Mouse (Mus musculus) myocyte (in vitro differentiated cells): ENCODE data around the gene Plcg2. TPM values are rescaled to one million over a fixed set of nuclear protein-coding genes. Genes with fewer than 3 reads are reported as not detected.

Source experiments
- H3K27me3 ChIP-seq: one replicate; pipeline ENCODE4 v1.6.1; 2011; ENCODE audit not compliant: control insufficient read depth, insufficient read depth, insufficient read length
- H3K36me3 ChIP-seq: one replicate; pipeline ENCODE4 v1.6.1; 2011; ENCODE audit not compliant: control insufficient read depth, insufficient read depth
- H3K4me2 ChIP-seq: one replicate; pipeline ENCODE4 v1.6.1; 2011; ENCODE audit warnings: low read depth, control low read depth
- H3K4me3 ChIP-seq: one replicate; pipeline ENCODE4 v1.5.1; 2011; ENCODE audit warnings: mild to moderate bottlenecking, control low read depth, moderate library complexity
- H3K79me2 ChIP-seq: one replicate; pipeline ENCODE4 v1.6.1; 2011; ENCODE audit not compliant: control insufficient read depth, insufficient read depth
- H3ac ChIP-seq: one replicate; pipeline ENCODE4 v1.6.1; 2011; ENCODE audit not compliant: control insufficient read depth, insufficient read length
- CEBPB ChIP-seq: IDR thresholded peaks from 2 replicates; pipeline ENCODE4 v1.6.1; 2011; ENCODE audit warnings: mild to moderate bottlenecking, moderate library complexity; ENCODE audit not compliant: poor library complexity, insufficient read depth, severe bottlenecking
- E2F4 ChIP-seq: IDR thresholded peaks from one replicate; pipeline ENCODE4 v1.6.1; 2011; ENCODE audit warnings: mild to moderate bottlenecking, control low read depth, moderate library complexity; ENCODE audit not compliant: insufficient read depth
- MAX ChIP-seq: IDR thresholded peaks from one replicate; pipeline ENCODE4 v1.6.1; 2011; ENCODE audit warnings: low read depth, mild to moderate bottlenecking, control low read depth
- MYOD1 ChIP-seq, 3 experiments: IDR thresholded peaks; one replicate each; pipeline ENCODE4 v1.6.1; 2011; ENCODE audit warnings: control low read depth in 2 of 3, low read depth in 2 of 3, mild to moderate bottlenecking in 2 of 3, moderate library complexity in 1 of 3; ENCODE audit not compliant: insufficient read length in 2 of 3, control insufficient read depth in 1 of 3
- MYOG ChIP-seq, 3 experiments: IDR thresholded peaks; one replicate each; pipeline ENCODE4 v1.6.1; 2011; ENCODE audit warnings: control low read depth in 2 of 3, low read depth in 2 of 3, mild to moderate bottlenecking in 2 of 3; ENCODE audit not compliant: insufficient read length in 2 of 3, control insufficient read depth in 1 of 3, insufficient read depth in 1 of 3
- POLR2A ChIP-seq: IDR thresholded peaks from one replicate; pipeline ENCODE4 v1.6.1; 2011; ENCODE audit warnings: low read depth, mild to moderate bottlenecking, control low read depth, moderate library complexity; ENCODE audit not compliant: insufficient read length
- POLR2AphosphoS2 ChIP-seq: IDR thresholded peaks from one replicate; pipeline ENCODE4 v1.6.1; 2011; ENCODE audit warnings: low read depth, control low read depth; ENCODE audit not compliant: insufficient read length
- REST ChIP-seq: IDR thresholded peaks from one replicate; pipeline ENCODE4 v1.6.1; 2011; ENCODE audit warnings: mild to moderate bottlenecking, control low read depth, moderate library complexity; ENCODE audit not compliant: insufficient read depth, insufficient read length
- SRF ChIP-seq: IDR thresholded peaks from one replicate; pipeline ENCODE4 v1.6.1; 2011; ENCODE audit warnings: low read depth; ENCODE audit not compliant: control insufficient read depth, insufficient read length
- TCF12 ChIP-seq: IDR thresholded peaks from one replicate; pipeline ENCODE4 v1.6.1; 2011; ENCODE audit warnings: mild to moderate bottlenecking, control low read depth; ENCODE audit not compliant: poor library complexity, insufficient read depth, severe bottlenecking
- TCF3 ChIP-seq: IDR thresholded peaks from one replicate; pipeline ENCODE4 v1.6.1; 2011; ENCODE audit warnings: low read depth, control low read depth; ENCODE audit not compliant: insufficient read length
- USF1 ChIP-seq: IDR thresholded peaks from one replicate; pipeline ENCODE4 v1.6.1; 2011; ENCODE audit warnings: low read depth, mild to moderate bottlenecking, control low read depth, moderate library complexity
- polyA plus RNA-seq: library from polyadenylated mRNA; unstranded; fragments of >200 nt; fragmentation: generic; extraction: Trizol; gene quantifications from one replicate; pipeline ENCODE4 v1.2.1, GENCODE M21; 2012; ENCODE audit warnings: missing spikeins

Gene Plcg2
- polyA plus RNA-seq, 1 experiment: 0.29 TPM

DNA sequence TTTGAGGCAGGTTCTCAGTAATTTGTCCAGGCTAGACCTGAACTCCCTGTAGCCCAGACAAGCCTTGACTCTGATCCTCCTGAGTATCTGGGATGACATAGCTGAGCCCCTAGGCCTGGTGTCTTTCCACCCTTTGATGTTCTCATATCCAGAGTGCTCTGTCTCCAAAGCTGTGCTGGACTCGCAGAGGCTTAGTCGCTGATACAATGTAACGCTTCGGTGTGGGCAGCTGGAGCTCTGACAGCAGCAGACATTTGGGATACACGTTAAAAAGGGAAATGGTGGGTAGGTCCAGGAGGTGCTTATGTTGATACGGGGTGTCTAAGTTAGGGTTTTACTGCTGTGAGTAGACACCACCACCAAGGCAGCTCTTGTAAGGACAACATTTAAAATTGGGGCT, 80.8 kb downstream of the Plcg2 start:
- no peak overlapping the region for H3K4me2 ChIP-seq
- TF ChIP-seq SRF (no peak), POLR2AphosphoS2 (no peak), TCF3 (no peak), CEBPB (no peak), MYOD1 (IDR thresholded peaks at IDR 0.05; ENCODE audit: control insufficient read depth in 1 of 3, insufficient read length in 2 of 3, low read depth in 2 of 3) (no peak), MAX (no peak), USF1 (no peak), REST (no peak), POLR2A (no peak), MYOG (IDR thresholded peaks at IDR 0.05; ENCODE audit: control insufficient read depth in 1 of 3, insufficient read depth in 1 of 3, insufficient read length in 2 of 3, low read depth in 2 of 3) (no peak), E2F4 (no peak), TCF12 (no peak)

GRCm38 (mm10) chr8:117593862-117594261, 95.8 kb downstream of the Plcg2 start:
- Histone ChIP-seq H3K4me3 (no peak overlapping the region), H3ac (no peak overlapping the region), H3K36me3 (no peaks in the 10 kb centered on the region), H3K4me2 (no peak overlapping the region), H3K79me2 (no peaks in the 10 kb centered on the region), H3K27me3 (no peaks in the 10 kb centered on the region)
- TF ChIP-seq E2F4 (no peak), CEBPB (no peak), SRF (no peak), TCF3 (no peak), MYOG (IDR thresholded peaks at IDR 0.05; ENCODE audit: control insufficient read depth in 1 of 3, insufficient read depth in 1 of 3, insufficient read length in 2 of 3, low read depth in 2 of 3) (no peak), MAX (no peak)

More for the DNA sequence above, 80.8 kb downstream of the Plcg2 start:
- Histone ChIP-seq H3ac (no peak overlapping the region), H3K79me2 (no peaks in the 10 kb centered on the region), H3K27me3 (no peaks in the 10 kb centered on the region), H3K4me3 (no peak overlapping the region), H3K36me3 (no peaks in the 10 kb centered on the region)

DNA sequence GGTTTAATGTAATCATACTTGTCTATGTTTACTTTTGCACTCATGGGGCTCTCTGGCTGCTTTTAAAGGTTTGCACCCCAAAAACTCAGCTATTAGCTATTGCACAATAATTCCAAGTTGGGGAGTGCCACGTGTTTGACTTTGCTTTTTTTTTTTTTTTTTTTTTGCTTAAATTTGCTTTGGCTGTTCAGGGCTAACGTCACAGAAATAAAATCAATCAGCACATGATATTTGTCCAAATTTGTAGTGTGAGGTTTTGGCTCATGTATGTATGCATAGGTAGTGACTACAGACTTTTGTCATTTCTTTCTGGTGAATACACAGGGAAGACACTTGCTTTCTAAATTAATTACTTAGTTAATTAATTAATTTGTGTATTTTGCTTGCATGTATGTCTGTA, 96.9 kb downstream of the Plcg2 start:
- TF ChIP-seq CEBPB: no peak
- TF ChIP-seq POLR2A: no peak
- no peak for TF ChIP-seq MYOD1 (IDR thresholded peaks at IDR 0.05; ENCODE audit: control insufficient read depth in 1 of 3, insufficient read length in 2 of 3, low read depth in 2 of 3)
- no peak for TF ChIP-seq E2F4
- TF ChIP-seq REST: no peak
- no peak for TF ChIP-seq POLR2AphosphoS2
- no peak for TF ChIP-seq MAX
- no peak for TF ChIP-seq TCF12
- TF ChIP-seq TCF3: no peak
- no peaks in the 10 kb centered on the region for H3K27me3 ChIP-seq
- H3ac ChIP-seq: no peak overlapping the region

DNA sequence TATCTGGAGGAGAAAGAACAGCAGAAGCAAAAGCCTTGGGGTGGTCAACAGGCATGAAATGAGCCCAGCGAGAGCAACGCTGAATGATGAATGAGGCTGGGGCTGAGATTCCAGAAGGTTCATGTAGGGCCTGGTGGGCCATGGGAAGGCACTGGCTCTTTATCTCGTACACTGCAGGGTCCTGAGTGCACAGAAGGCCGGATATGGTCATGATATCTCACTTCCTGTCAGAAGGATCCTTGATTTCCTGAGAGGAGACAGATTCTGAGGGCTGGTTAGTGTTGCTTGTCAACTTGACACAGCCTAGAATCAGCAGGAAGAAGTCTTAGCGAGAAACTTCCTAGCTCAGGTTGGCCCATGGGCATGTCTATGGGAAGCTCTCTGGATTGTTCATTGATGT, 98.7 kb downstream of the Plcg2 start:
- no peaks in the 10 kb centered on the region for H3K36me3 ChIP-seq
- no peak for TF ChIP-seq MYOG (IDR thresholded peaks at IDR 0.05; ENCODE audit: control insufficient read depth in 1 of 3, insufficient read depth in 1 of 3, insufficient read length in 2 of 3, low read depth in 2 of 3)
- TF ChIP-seq TCF12: no peak
- no peak for TF ChIP-seq MAX
- TF ChIP-seq TCF3: no peak
- no peak for TF ChIP-seq MYOD1 (IDR thresholded peaks at IDR 0.05; ENCODE audit: control insufficient read depth in 1 of 3, insufficient read length in 2 of 3, low read depth in 2 of 3)
- TF ChIP-seq E2F4: no peak
- no peak for TF ChIP-seq USF1
- TF ChIP-seq POLR2A: no peak
- TF ChIP-seq CEBPB: no peak
- no peak for TF ChIP-seq SRF
- TF ChIP-seq REST: no peak
- no peak for TF ChIP-seq POLR2AphosphoS2
- no peak overlapping the region for H3K4me2 ChIP-seq
- no peaks in the 10 kb centered on the region for H3K79me2 ChIP-seq
- H3ac ChIP-seq: no peak overlapping the region
- no peak overlapping the region for H3K4me3 ChIP-seq
- no peaks in the 10 kb centered on the region for H3K27me3 ChIP-seq

More for the DNA sequence above, 96.9 kb downstream of the Plcg2 start:
- no peak overlapping the region for H3K4me2 ChIP-seq
- no peaks in the 10 kb centered on the region for H3K79me2 ChIP-seq
- no peaks in the 10 kb centered on the region for H3K36me3 ChIP-seq
- no peak overlapping the region for H3K4me3 ChIP-seq

DNA sequence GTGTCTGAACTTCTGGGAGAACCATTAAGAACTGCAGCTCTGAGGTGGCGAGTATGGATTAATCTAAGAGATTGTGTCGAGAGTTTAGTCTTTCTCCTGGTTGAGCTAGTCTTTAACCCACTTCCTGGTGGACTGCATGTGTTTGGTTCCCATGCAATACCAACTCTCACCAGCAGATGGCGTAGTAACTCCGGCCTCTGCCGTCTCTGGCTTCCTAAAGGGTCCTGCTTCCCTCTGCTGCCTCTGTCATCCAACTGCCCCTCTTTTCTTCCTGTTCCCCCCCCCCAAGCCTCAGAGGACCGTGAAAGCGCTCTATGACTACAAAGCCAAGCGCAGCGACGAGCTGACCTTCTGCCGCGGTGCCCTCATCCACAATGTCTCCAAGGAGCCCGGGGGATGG, 102.7 kb downstream of the Plcg2 start:
- no peaks in the 10 kb centered on the region for H3K36me3 ChIP-seq
- no peak overlapping the region for H3K4me2 ChIP-seq
- TF ChIP-seq MAX: no peak
- TF ChIP-seq MYOG (IDR thresholded peaks at IDR 0.05; ENCODE audit: control insufficient read depth in 1 of 3, insufficient read depth in 1 of 3, insufficient read length in 2 of 3, low read depth in 2 of 3): no peak
- H3K27me3 ChIP-seq: no peaks in the 10 kb centered on the region
- H3K4me3 ChIP-seq: no peak overlapping the region
- H3ac ChIP-seq: no peak overlapping the region
- H3K79me2 ChIP-seq: no peaks in the 10 kb centered on the region

DNA sequence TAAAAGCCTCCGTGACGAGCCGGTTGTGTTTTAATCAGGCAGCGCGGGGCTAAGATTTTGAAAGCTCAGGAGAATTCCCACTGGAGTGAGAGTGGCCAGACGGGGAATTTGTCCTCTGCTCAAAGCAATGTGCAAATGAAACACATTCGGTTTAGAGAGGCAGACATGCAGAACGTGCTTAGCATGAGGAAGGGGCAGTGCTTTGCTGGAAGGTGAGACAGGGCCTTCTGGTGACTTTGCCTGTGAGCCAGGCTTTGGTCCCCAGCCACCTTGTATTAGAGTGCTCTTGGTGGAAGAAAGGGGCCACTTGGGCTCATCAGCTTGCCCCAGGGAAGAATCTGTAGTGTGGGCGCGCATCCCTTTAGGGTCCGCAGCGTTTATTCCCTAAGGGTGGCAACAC, 106.0 kb downstream of the Plcg2 start:
- H3K4me2 ChIP-seq: no peak overlapping the region
- H3K4me3 ChIP-seq: no peak overlapping the region
- no peaks in the 10 kb centered on the region for H3K79me2 ChIP-seq
- no peaks in the 10 kb centered on the region for H3K36me3 ChIP-seq
- TF ChIP-seq CEBPB (no peak), SRF (no peak), MYOD1 (IDR thresholded peaks at IDR 0.05; ENCODE audit: control insufficient read depth in 1 of 3, insufficient read length in 2 of 3, low read depth in 2 of 3) (no peak), TCF12 (no peak), E2F4 (no peak), POLR2A (no peak), USF1 (no peak), POLR2AphosphoS2 (no peak), MAX (no peak), TCF3 (no peak), REST (no peak)
- no peak overlapping the region for H3ac ChIP-seq
- H3K27me3 ChIP-seq: no peaks in the 10 kb centered on the region
